Mouse (Mus musculus) limb, embryonic 14.5 days (tissue): Measurements from ENCODE around the gene Nt5c. TPM values are rescaled to one million over a fixed set of nuclear protein-coding genes. Genes with fewer than 3 reads are reported as not detected.
"Not testable (repeated sequence)": the region's sequence is repeated elsewhere in the genome, so short reads cannot be mapped to it uniquely, and the experiment has no call there.

Experiments
- ATAC-seq: fragments of 200-750 bp; cut with Nextera tagmentation; 2 replicates; pipeline ENCODE4 v1.8.0; 2017; ENCODE audit warnings: low read depth, moderate number of reproducible peaks, moderate TSS enrichment; ENCODE audit not compliant: low FRiP score
- DNase-seq: peaks from one replicate; pipeline ENCODE4 v3.0.0-alpha.2; 2015; ENCODE audit warnings: low spot score
- H3K27ac ChIP-seq: fragments of 300-500 bp; sonication (generic); replicated peaks from 2 replicates; pipeline ENCODE4 v1.5.1; 2014; ENCODE audit warnings: low read depth, mild to moderate bottlenecking, low read length, moderate library complexity, mixed read lengths
- H3K27me3 ChIP-seq: fragments of 300-500 bp; sonication (generic); 2 replicates; pipeline ENCODE4 v1.6.1; 2014; ENCODE audit warnings: low read length, mixed read lengths; ENCODE audit not compliant: control insufficient read depth, insufficient read depth
- H3K36me3 ChIP-seq: fragments of 300-500 bp; sonication (generic); 2 replicates; pipeline ENCODE4 v1.6.1; 2014; ENCODE audit warnings: mild to moderate bottlenecking, low read length, moderate library complexity, mixed read lengths; ENCODE audit not compliant: control insufficient read depth, insufficient read depth
- H3K4me1 ChIP-seq: fragments of 300-500 bp; sonication (generic); 2 replicates; pipeline ENCODE4 v1.6.1; 2014; ENCODE audit warnings: antibody characterized with exemption, low read length, mixed read lengths; ENCODE audit not compliant: control insufficient read depth, insufficient read depth
- H3K4me2 ChIP-seq: fragments of 300-500 bp; sonication (generic); replicated peaks from 2 replicates; pipeline ENCODE4 v1.6.1; 2014; ENCODE audit warnings: low read depth, mild to moderate bottlenecking, low read length, moderate library complexity; ENCODE audit not compliant: severe bottlenecking
- H3K4me3 ChIP-seq: fragments of 300-500 bp; sonication (generic); replicated peaks from 2 replicates; pipeline ENCODE4 v1.5.1; 2014; ENCODE audit warnings: low read length
- H3K9ac ChIP-seq: fragments of 300-500 bp; sonication (generic); 2 replicates; pipeline ENCODE4 v1.6.1; 2014; ENCODE audit warnings: mild to moderate bottlenecking, low read depth, low read length, moderate library complexity; ENCODE audit not compliant: severe bottlenecking
- H3K9me3 ChIP-seq: fragments of 300-500 bp; sonication (generic); 2 replicates; pipeline ENCODE4 v1.6.1; 2016; ENCODE audit warnings: low read length; ENCODE audit not compliant: control insufficient read depth
- POLR2A ChIP-seq: fragments of 200-500 bp; IDR thresholded peaks from 2 replicates; pipeline ENCODE4 v1.8.0; 2012; ENCODE audit warnings: inconsistent platforms, mild to moderate bottlenecking, moderate library complexity, borderline replicate concordance; ENCODE audit not compliant: insufficient read depth, insufficient read length; ENCODE audit errors: extremely low read depth
- WGBS: fragments of 180-500 bp; shearing (Covaris S2); extraction: QIAGEN DNeasy Blood & Tissue Kit; methylation state at CpG from one replicate; pipeline ENCODE4 v1.1.7; 2014; 5-methylcytosine and 5-hydroxymethylcytosine counted together
- polyA plus RNA-seq, 2 experiments: library from polyadenylated mRNA; depleted of rRNA in 1 of 2; stranded (reverse) in 1 of 2; unstranded in 1 of 2; fragments of >200 nt; fragmentation: Nextera tagmentation in 1 of 2; extraction: Ambion mirVana in 1 of 2; gene quantifications; 2 replicates each; pipeline versions ENCODE4 v1.2.1 to v1.2.3; 2012 to 2014

Gene Nt5c
- polyA plus RNA-seq, 2 experiments, result 55.4 to 76.6 TPM

DNA sequence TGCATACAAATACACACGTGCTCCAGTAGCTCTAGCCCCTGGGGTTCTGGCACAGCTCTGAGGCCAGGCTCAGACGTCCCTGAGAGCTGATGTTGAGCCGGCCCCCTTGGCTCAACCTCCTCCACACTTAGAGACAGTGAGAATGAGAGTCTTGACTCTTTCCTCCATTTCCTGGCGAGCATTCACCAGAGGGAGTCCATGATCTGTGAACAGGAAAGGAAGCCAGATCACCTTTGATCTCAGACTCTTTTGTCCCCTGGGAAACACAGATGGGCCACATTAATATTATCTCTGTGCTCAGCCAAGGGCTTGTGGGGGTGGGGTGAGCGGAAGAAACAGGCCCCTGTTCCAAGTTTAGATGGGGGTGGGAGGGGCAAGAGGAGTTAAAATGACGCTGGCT, 34.3 kb downstream of the Nt5c start:
- DNase-seq, result no peak
- no peaks in the 10 kb centered on the region for H3K9me3 ChIP-seq
- no peak overlapping the region for H3K4me2 ChIP-seq
- no peak overlapping the region for H3K9ac ChIP-seq
- H3K4me3 ChIP-seq, result no peak overlapping the region
- WGBS, result 33% methylated on average over 6 of the region's 6 CpGs
- no peaks in the 10 kb centered on the region for H3K4me1 ChIP-seq
- TF ChIP-seq POLR2A, result no peak
- no peak for ATAC-seq
- no peaks in the 10 kb centered on the region for H3K27me3 ChIP-seq
- no peaks in the 10 kb centered on the region for H3K36me3 ChIP-seq
- H3K27ac ChIP-seq, result no peak overlapping the region

DNA sequence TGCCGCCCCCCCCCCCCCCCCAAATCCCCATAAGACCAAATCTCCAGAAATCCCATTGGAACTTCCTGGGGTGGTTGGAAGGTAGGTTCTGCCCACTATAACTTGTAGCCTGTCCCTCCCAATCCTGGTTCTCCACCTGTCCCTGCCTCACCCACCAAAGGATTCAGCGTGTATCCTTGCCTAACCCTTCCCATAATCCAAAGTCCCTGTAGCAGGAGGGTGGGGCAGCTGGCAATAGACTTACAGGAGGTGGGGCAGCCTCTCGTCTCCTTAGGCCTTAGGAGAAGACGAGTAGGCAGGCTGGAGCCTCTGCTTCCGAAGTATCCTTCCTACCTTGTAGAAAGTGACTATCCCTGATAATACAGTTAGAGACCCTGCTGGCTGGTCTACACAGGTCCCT, 35.5 kb downstream of the Nt5c start:
- H3K27me3 ChIP-seq, result no peaks in the 10 kb centered on the region
- H3K9me3 ChIP-seq, result no peaks in the 10 kb centered on the region
- H3K4me2 ChIP-seq, result no peak overlapping the region
- DNase-seq (no peak), ATAC-seq (no peak)
- H3K36me3 ChIP-seq, result no peaks in the 10 kb centered on the region
- no peak overlapping the region for H3K27ac ChIP-seq
- no peak overlapping the region for H3K9ac ChIP-seq
- 76% methylated on average over 5 of the region's 5 CpGs for WGBS
- TF ChIP-seq POLR2A, result no peak
- no peaks in the 10 kb centered on the region for H3K4me1 ChIP-seq
- H3K4me3 ChIP-seq, result no peak overlapping the region

DNA sequence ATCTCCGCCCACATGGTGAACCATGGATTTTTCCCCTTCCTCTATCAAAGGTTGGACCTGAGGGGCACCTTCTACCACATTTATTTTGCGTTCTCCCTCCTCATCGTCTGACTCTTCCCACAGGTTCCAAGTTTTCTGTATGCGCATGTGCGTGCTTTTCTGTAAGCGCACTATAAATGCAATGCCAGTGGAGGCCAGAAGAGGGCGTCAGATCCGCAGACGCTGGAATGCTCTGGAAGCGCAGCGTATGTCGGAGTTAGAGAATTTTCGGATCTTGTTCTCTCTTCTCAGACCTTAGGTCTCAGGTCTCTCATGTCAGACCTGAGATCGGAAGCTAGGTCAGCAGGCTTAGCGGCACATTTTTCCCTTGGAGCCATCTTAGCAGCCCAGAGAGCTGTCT, 36.0 kb downstream of the Nt5c start:
- H3K36me3 ChIP-seq, result no peaks in the 10 kb centered on the region
- WGBS, result 86% methylated on average over 15 of the region's 15 CpGs
- no peak overlapping the region for H3K4me2 ChIP-seq
- no peak overlapping the region for H3K9ac ChIP-seq
- H3K27me3 ChIP-seq, result no peaks in the 10 kb centered on the region
- no peak overlapping the region for H3K4me3 ChIP-seq
- H3K27ac ChIP-seq, result no peak overlapping the region
- ATAC-seq, result no peak
- no peaks in the 10 kb centered on the region for H3K9me3 ChIP-seq
- TF ChIP-seq POLR2A, result no peak
- H3K4me1 ChIP-seq, result no peaks in the 10 kb centered on the region
- no peak for DNase-seq

DNA sequence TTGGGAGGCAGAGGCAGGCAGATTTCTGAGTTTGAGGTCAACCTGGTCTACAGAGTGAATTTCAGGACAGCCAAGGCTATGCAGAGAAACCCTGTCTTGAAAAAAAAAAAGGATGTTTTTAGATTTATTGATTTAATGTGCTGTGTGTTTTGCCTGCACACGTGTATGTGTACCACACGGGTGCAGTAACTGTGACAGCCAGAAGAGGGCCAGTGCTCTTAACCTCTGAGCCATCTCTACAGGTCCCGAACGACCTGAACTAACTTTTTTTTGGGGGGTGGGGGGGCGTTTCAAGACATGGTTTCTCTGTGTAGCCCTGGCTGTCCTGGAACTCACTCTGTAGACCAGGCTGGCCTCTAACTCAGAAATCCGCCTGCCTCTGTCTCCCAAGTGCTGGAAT, 36.8 kb downstream of the Nt5c start:
- not testable (repeated sequence) for H3K36me3 ChIP-seq, H3K9ac ChIP-seq, H3K4me2 ChIP-seq, DNase-seq, H3K27ac ChIP-seq, H3K4me3 ChIP-seq, H3K4me1 ChIP-seq, H3K27me3 ChIP-seq, ATAC-seq, H3K9me3 ChIP-seq
- 88% methylated on average over 6 of the region's 6 CpGs for WGBS

DNA sequence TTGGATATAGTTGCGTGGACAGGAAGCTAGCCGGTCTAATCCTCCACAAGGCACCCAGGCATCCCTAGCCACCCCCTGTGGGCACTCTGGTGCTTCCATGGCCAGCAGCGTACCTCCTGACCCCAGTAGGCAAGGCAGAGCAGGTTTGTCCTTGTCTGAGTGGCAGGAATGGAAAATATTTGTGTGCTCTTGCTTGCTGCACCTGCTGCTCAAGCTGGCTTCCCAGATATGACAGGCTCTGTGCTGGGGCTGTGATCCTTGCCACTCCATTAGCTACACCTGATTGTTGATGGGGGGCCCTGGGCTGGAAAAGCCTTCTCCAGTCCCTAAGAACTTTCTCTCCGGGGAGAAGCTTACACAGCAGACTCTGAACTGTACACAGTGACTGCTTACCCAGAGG, 38.4 kb downstream of the Nt5c start:
- no peak for TF ChIP-seq POLR2A
- Histone ChIP-seq H3K4me1 (0 out of 2 replicates have a peak, but pooled peaks cover 2% of the 10 kb centered on the region), H3K9ac (no peak overlapping the region), H3K4me3 (no peak overlapping the region), H3K27me3 (no peaks in the 10 kb centered on the region), H3K36me3 (no peaks in the 10 kb centered on the region), H3K4me2 (no peak overlapping the region), H3K9me3 (no peaks in the 10 kb centered on the region), H3K27ac (no peak overlapping the region)
- WGBS, result 70% methylated on average over 4 of the region's 4 CpGs
- DNase-seq (no peak), ATAC-seq (no peak)

DNA sequence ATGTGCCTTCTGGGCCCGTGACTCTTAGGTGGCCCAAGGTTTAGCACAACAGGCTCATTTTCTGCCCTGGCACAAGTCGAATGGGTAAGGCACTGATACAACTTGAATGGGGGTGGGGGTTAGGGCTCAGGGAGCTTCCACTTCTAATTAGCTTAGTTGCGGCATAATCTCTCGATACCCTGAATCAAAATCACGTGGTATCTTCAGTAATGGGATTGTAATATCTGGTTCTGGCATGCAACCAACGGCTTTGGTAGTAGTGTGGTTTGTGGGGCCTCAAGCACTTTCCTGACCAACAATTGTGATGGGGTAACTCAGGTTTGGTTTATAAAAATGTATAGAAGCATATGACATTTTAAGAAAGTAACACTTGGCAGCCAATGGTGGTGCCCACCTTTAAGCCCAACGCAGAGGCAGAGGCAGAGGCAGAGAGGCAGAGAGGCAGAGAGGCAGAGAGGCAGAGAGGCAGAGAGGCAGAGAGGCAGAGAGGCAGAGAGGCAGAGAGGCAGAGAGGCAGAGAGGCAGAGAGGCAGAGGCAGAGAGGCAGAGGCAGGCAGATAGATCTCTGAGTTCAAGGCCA, 39.3 kb downstream of the Nt5c start:
- Histone ChIP-seq H3K9me3 (no peaks in the 10 kb centered on the region), H3K27me3 (no peaks in the 10 kb centered on the region), H3K4me2 (no peak overlapping the region), H3K9ac (no peak overlapping the region), H3K36me3 (no peaks in the 10 kb centered on the region), H3K4me3 (no peak overlapping the region), H3K27ac (no peak overlapping the region), H3K4me1 (0 out of 2 replicates have a peak, but pooled peaks cover 2% of the 10 kb centered on the region)
- 76% methylated on average over 7 of the region's 7 CpGs for WGBS
- no peak for TF ChIP-seq POLR2A
- DNase-seq (no peak), ATAC-seq (no peak)
